Mouse (Mus musculus) adrenal gland, adult (tissue): ENCODE measurements around the gene Hilpda.
A peak's percentile ranks its signal among the peaks of the same experiment; 100 is the strongest.

ENCODE experiments used
- DNase-seq, 2 experiments: peaks; one replicate each; pipeline ENCODE4 v3.0.0; 2022 to 2023; ENCODE audit warnings: low spot score in 1 of 2; ENCODE audit not compliant: inconsistent age in 2 of 2

The Hilpda gene

DNA sequence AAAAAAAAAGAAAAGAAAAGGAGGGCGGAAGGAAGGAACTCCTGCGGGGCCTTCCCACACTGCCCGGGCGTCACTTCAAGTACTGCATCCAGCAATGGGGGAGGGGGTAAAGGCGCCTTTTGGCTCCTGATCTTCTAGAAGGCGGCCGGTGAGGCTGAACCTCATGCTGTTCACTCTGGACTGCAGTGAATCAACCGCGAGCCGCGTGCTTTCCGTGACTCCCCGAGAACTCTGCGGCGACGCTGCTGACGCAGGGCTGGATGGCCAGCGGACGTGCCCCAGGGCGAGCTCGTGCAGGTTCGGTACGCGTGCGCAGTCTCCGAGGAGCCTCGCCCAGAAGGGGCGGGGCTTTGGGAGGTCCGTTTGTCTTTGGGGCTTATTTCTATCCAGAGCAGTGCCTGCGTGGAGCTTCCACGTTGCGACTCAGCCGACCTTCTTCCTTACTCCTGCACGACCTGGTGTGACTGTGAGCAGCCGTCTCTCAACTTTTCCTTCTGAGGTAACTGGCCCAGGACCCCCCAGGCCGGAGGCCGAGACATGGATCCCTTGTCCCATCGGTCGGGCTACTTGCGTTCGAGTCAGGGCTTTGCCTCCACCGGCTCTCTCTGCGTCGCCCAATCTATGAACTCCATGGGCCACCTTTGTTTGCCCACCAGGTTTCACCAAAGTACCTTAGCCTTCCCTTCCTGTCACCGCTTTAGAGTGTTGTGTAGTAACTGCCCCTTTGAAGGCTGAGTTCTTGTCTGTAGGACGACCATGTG lies at the start of gene Hilpda:
Gene Hilpda, plus strand, starts transcription at position 177 of the 761 bp plus-strand sequence.
- peak; percentile 95 to 97 for DNase-seq

DNA sequence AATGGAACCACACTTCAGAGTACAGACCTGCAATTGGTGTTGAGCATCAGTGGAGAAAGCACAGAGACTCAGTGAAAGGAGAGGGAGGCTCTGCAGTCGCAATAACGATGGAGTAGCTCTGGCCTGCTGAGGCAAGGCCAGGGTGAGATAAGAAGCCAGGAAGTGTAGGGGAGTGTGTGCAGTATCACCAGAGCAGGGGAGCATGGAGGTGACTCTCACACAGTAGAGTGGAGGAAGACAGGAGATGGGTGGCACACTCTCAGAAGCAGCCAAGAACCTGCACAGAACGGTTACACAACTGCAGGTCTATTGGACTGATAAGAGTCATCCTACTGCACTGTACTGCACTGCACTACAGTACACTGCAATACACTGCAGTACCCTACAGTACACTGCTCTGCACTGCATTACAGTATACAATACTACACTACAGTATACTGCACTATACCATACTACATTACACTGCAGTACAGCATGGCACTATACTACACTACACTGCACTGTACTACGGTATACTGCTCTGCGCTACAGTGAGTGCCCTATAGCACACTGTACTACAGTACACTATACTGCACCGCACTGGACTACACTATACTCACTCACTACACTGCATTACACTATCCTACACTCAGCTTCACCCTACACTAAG lies 42.9 kb upstream of the Hilpda start:
- DNase-seq, result no peak

DNA sequence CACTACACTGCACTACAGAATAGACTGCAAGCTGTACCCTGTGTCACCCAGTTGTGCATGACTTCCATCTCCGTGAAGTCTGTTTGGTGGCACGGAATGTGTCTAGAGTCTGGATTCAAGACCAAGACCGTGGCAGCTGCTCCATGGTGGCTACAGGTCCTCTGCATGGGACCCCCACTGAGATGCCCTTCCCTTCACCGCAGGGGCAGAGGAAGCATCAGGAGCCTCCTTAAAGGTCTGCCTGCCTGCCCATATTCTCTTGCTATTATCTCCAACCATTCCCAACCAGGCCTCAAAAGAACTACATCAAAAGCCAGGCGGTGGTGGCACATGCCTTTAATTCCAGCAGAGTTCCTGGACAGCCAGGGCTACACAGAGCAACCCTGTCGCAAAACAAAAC lies 41.9 kb upstream of the Hilpda start:
- no peak for DNase-seq

DNA sequence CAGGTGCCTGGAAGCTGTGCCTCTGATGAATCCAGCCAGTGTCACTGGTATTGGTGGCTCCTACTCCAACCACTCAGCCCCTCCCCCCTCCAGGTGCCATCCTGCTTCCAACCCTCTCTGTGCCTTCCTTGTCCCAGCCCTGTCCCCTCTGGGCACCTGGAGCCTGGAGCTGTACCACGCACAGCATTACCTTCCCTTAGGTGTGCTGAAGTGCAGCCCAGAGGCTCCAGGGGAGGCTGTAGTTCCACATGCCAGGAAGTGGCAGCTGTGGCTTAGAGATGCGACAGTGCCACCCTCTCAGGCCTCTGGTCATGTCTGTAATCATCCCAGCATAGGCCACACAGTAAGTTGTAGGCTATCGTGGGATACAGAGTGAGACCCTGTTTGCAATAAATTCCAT lies 40.5 kb upstream of the Hilpda start:
- DNase-seq, result no peak

DNA sequence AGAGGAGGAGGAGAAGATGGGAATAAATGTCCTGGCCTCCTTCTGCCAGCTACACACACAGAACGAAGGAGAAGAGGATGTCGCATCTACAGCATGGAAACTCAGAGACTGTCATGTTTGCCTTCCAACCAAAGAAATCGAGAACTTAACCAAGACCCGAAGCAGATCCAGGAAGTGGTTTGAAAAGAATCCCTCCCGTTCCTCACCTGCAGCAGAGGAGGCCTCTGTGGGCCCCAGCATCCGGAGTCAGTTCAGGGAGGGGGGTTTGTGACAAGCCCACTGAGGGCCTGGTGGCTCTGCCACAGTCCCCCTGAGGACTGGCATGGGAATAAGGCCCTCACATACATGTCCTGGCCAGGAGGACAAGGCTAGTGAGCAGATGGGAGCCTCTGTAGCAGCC lies 40.0 kb upstream of the Hilpda start:
- no peak for DNase-seq

DNA sequence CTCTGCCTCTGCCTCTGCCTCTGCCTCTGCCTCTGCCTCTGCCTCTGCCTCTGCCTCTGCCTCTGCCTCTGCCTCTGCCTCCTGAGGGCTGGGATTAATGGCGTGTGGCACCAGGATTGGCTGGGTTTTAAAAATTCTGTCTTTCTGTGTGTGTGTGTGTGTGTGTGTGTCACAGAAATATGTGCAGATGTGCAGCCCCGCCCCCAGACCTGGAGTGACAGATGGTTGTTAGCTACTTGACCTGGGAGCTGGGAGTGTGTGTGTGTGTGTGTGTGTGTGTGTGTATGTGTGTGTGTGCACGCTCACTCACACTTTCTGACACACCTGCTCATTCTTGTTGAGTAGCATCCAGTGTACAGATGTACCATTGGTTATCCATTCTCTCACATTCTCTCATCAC lies 38.6 kb upstream of the Hilpda start:
- no peak for DNase-seq

DNA sequence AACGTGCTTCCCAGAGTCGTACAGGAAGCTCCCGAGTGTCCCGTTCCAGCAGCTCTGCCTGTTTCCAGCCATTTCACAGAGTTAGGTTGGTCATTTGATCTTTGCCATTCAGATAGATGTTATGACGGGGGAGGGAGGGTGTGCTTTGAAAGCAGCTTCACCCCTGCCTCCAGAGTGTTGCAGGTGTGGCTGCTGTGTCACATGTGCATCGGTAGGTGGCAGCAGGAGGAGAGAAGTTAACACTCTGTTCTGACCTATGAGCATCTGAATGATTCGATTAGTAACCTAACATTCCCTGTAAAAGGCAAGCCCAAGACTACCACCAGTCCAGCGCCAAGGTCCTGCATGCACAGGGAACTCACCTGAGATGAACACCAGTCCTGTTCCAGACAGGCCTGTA lies 38.0 kb upstream of the Hilpda start:
- peak in 1 of 2 experiments; percentile 41 for DNase-seq

DNA sequence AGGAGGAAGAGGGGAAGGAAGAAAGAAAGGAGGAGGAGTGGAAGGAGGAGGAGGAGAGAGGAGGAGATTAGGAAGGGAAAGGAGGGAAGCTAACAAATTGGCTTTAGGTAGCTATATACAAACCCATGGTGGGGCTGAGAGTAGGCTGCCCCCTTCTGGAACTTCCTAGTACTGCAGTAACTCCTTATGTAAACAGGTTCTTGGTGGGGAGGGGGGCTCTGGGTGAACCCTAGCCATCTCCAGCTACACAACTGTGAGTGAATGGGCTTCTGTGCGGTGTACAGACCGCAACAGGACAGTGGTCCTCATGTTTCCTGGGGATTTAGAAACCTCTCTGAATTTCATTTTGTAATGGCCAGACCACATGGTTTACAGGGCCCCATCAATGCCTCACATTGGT lies 31.5 kb upstream of the Hilpda start:
- peak; percentile 33 to 83 for DNase-seq

DNA sequence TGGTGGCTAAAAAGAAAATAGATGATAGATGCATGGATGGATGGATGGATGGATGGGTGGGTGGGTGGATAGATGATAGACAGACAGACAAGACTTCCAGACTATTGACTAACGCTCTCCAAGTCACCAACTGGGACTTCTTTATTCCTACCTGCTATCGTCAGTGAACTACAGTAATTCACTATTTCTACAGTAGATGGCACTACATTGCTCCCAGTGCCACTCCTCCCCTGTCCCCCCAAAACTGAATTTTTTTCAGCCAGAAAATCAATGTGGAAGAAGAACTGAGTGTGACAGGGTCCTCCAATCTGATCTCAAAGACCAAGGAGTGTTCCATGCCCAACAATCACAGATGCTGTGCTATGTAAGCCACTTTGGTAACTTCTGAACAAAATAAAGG lies 30.6 kb upstream of the Hilpda start:
- DNase-seq, result peak in 1 of 2 experiments; percentile 44

DNA sequence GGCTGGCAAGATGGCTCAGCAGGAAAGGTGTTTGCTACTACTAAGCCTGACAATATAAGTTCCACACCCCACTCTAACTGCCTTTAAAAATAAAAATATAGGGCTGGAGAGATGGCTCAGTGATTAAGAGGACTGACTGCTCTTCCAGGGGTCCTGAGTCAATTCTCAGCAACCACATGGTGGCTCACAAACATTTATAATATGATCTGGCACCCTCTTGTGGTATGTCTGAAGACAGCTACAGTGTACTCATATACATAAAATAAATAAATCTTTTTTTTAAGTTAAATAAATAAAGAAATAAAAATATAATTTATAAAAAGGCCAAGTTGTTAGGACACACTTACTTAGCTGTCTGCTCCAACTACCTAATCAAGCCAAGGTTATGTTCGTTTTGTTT lies 30.0 kb upstream of the Hilpda start:
- DNase-seq, result no peak

DNA sequence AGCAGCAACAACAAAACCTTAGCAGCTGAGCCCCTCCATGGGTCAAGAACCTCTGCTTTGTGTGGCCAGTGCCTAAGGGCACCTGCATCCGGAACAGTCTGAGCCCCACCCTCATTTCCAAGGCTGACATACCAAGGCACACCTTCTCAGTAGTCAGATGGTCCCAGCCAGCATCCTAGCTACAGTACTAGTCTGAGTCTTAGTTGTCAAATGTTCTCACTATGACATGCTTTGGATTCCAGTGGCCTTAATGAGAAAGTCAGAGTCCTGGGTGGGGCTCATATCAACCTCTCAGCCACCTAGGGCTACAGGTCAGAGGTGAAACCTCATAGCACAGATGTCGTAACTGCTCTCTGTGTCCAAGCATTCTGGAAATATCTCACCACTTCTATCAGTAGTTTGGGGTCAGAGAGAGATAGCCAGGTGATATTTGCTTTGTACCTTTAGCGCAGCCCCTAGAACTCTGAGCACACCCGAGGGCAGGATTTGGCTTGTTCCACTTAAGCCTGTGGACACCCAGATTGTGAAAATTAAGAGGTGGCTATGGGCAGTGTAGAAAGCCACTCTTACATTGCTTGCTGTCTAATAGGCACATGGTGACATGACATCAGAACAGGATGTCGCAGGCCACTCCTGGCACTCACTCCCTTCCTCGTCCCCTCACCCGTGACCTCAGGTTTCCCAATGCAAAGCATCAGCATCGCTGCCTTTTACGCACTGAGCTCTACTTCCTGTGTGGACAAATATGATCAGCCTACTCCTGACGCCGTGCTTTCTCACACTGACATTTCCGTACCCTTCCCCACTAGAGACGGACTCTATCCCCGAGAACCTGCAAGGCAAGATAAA lies 26.8 kb upstream of the Hilpda start:
- DNase-seq, result no peak

DNA sequence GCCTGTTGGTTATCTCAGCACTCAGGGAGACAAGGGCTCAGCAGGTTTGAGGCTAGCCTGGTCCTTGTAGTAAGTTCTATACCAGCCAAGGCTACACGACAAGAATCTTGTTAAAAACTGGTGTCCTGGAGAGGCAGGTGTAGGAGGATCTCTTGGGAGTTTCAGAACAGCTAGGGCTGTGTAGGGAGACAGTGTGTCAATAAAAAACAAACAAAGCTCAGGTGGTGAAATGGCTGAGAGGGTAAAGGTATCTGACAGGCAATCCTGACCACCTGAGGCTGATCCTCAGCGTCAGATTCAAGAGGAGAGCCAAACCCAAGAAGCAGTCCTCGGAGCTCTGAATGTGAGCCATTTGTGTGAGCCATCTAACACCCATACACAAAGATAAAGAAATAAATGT lies 26.1 kb upstream of the Hilpda start:
- no peak for DNase-seq

DNA sequence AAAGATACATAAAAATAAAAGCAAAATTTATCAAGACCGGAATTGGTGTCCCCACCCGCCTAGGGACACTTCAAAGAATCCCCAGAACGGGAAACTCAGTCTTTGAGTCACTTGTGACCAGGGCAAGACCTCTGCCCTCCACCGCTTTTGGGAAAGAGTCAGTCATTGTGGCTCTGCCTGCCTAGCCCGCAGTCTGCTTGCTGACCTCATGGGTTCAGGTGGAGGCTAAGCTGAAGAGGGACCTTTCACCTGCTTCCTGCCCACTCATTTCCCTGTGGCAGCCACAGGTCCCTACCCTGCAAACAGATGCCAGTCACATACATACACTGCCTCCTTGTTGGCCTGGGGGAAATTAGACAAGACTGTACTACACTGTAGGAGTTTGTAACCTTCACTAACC lies 25.7 kb upstream of the Hilpda start:
- DNase-seq, result no peak

DNA sequence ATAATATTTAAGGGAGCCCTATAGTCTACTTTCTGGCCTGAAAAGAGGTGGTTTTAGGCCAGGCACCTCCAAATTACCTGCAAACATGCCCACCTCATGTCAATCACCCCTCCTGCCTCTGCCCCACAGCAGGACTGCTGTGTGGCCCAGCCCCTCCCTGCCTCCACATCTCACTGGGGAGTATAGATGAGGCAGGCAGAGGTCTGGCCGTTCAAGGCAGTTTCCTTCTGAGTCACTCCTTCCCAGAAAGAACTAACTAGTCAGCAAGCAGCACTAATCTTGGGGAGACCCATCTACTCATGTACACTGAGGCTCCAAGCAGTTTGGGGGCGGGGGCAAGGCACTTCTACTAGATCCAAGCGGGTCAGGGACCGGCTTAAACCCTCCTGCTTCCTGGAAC lies 25.2 kb upstream of the Hilpda start:
- peak in 1 of 2 experiments; percentile 41 for DNase-seq

DNA sequence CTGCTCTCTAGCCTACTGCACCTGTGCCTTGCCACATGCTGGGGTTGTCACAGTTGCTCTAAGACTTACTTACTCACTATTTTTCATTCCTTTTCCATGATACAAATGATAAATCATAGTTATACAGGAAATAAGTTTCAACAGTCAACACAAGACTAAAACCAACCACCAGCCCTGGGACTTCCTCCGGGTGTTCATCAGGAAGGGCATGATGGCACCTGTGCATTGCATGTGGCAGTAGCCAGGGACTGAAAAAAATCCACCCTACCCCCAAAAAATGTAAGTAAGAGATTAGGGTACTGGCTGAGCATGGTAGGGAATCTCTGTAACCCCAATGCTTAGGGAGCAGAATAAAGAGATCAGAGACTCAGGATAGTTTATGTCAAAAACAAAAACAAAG lies 12.9 kb upstream of the Hilpda start:
- no peak for DNase-seq

DNA sequence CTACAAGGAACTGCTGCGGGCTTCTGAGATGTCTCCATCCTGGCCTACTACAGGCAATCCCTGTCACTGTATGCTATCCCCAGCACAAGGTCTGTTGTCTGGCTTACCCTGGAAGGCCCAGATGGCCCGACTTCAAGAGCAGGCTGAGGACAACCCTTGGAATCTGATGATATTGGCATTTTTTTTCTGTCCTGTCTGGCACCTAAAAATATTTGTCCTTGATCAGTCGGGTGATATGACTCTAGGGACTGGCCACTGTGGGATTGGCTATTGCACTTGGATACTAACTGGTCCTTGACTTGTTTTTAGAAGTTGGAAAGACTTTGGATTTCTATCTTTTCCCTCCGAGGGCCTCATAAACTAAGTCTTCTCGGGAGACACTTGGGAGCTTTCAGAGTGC lies 10.5 kb upstream of the Hilpda start:
- no peak for DNase-seq

DNA sequence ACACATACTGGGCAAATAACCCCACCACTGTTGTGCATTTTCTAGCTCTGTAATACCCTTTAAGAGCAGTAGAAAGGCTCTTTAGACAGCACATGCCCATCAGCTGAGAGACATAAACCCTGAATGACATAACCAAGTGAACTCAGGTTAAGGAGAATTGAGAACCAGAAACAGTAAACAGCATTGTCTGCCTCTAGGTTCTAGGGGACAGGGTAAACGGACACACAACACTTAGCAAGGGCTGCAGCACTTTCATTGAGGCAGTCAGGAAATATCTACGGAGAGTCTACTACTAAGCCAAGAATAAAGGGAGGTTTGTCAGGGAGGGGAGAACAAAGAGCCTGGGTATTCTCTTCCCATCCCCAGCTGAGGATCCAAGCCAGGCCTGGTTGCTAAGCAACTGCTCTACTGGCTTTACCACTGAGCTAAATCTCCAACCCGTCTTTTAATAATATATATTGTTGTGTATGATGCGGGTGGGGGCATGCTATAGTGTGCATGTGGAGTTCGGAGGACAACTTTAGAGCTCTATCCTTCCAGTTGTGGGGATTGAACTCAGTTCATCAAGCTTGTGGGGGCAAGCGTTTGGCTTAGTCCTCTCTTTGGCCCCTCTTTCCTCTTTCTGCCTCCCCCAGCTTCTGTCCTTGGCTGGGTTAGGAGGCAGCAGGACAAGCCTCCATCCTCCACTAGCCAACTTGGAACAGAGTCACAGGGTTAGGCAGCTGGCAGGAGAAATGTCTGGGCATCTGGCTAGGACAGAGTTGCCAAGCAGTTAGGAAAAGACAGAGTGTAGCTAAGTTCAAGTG lies 8.4 kb upstream of the Hilpda start:
- DNase-seq, result peak in 1 of 2 experiments; percentile 70

DNA sequence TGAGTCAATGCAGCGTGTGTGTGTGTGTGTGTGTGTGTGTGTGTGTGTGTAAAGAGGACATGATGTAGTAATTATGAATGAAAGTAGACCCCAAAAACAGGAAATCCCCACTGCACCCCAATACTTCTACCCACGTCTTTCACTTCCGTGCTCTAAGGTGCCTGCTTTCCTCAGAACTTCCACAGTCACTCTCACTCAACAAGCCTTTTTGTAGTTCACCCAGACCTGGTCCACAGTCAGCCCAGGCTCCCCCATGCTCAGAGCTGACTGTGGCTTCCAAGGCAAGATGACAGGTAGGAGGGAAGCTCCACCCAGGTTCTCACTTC lies 7.9 kb upstream of the Hilpda start:
- no peak for DNase-seq

DNA sequence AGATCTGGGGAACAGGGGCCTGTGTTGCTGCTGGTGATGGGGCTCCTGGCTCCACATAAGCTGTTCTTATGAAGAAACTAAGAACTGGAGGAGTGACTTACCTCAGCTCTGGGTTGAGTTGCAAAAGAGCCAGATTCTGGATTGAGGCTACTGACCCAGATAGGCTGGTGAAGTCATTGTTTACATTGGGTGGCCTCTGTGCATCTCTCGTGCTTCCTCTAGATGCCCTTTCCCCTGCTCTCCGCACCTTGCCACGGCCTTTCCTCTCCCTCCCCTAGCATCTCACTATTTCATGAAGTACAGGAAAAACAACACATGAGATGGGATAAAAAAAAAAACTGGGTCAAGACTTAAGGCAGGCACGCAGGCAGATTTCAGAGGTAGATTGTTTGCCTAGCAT lies 5.4 kb upstream of the Hilpda start:
- DNase-seq, result no peak

DNA sequence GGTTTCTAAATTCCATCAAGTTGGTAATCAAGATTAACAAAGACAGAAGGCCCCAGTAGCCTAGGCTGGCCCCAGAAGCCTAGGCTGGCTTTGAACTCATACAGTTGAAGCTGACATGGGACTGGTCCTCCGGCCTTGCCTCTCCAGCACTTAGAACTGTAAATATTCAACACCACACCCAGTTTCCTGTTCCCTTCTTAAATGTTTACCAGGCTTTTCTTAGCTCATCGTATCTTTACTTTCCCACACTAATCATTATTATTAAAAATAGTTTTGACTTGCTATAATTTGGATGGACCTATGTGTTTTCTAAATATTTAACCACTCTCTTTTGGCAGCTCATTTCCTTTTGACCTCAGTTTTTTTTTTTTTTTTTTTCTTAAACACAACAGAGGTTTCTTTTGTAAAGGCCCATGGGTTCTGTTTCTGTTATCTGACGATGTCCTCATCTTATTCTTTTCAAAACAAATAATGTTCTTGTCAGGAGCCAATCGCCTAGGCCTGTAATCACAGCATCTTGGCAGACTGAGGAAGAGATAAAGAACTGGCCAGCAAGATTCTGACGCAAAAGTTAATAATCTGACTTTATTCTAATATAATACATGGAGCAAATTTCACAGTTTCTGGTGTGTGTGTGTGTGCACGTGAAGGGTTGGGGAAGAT lies 3.2 kb upstream of the Hilpda start:
- DNase-seq, result no peak

DNA sequence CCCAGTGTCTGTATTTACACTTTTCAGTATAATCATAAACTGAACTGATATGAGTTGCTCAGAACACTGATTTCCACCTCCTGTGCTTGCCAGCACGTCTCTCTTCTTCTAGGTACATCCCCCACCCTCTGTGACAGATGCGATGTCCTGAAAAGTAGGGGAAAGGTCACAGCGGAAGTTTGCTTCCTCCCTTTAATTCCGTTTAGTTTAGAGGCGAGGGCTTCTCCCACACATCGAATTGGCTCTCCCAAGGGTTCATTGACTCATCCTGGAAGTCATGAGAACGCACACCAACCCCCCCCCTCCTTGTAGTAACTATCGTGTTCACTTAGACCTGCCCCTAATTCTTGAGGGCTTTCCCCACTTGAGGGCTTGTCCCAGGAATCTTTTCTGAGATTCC lies 1.3 kb upstream of the Hilpda start:
- peak; percentile 23 to 63 for DNase-seq
